10 mouse cellular contexts compared by ENCODE assay signal in the genomic region with DNA sequence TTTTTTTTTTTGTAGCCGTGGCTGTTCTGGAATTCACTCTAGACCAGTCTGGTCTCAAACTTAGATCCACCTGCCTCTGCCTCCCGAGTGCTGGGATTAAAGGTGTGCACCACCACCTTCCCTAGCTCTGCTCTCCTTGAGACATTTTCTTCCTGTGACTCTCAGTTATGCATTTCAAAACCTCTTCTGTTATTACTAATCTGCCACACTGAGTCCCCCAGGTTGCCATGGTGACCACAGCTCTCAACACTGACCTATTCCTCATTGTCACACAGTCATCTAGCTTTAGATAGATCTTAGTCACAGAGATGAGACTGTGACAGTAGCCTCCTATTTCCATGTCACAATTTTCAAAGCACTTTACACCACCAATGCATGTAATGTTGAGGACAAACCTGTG. TPM values are rescaled to one million over a fixed set of nuclear protein-coding genes. Genes with fewer than 3 reads are reported as not detected.
DNase-seq lines count a peak whose midpoint lies in the region.
"Had no signal": no experiment of that assay in that cellular context is flagged by ENCODE, and none has a peak within 500 bp of the region (broad histone marks: within the 10 kb centered on the region; RNA-seq: fewer than 3 reads in every experiment).

No protein-coding gene starts in this region.

- peak; percentile 45 for DNase-seq in 3T3-L1 (ENCODE audit: low read depth, low spot score)
- peak; percentile 72 for DNase-seq in CD4-positive helper T cell, adult 2 months (ENCODE audit: low read depth, low spot score)
- peak; percentile 47 for DNase-seq in adrenal gland, postnatal 10 days
- peak; percentile 91 for DNase-seq in induced T-regulatory cell, adult 2 months (ENCODE audit: low read depth)
- DNase-seq in cerebellum, adult 9-10 months = no peak
- no peak for DNase-seq in T-cell, adult 2 months (ENCODE audit: low spot score)
- no peak for DNase-seq in retina, embryonic 14.5 days (ENCODE audit: low spot score)
- DNase-seq: cerebellum, postnatal 10 days; lung, adult 2 months; right cerebral cortex, postnatal 25 days had no signal

RNA-seq across cellular contexts. Expression of a gene that starts 3.0 kb away (rescaled TPM):
- 1 to 10 TPM; 2.2 to 2.3 TPM for total RNA-seq in adrenal gland, postnatal 10 days (2021)

RNA-seq across cellular contexts. Expression of a gene that starts 27.2 kb away (rescaled TPM):
- 100 to 1,000 TPM; 265 to 283 TPM for total RNA-seq in adrenal gland, postnatal 10 days (2021)

Comparison
In these comparisons a context has a peak if more than half of its experiments do, and no peak if none do; other contexts are left out.
1. DNase-seq: peak in 3T3-L1 (single experiment), CD4-positive helper T cell, adult 2 months (single experiment), adrenal gland, postnatal 10 days (single experiment) and induced T-regulatory cell, adult 2 months (single experiment); none in cerebellum, adult 9-10 months (single experiment), T-cell, adult 2 months (single experiment) and retina, embryonic 14.5 days (single experiment).